Mouse (Mus musculus) heart, adult 2 months (tissue): ENCODE data around the gene Chchd3. TPM values are rescaled to one million over a fixed set of nuclear protein-coding genes. Genes with fewer than 3 reads are reported as not detected.

Experiments
- DNase-seq, 2 experiments: peaks; one replicate each; pipeline ENCODE4 v3.0.0; 2021
- H3K27ac ChIP-seq: fragments of 200-600 bp; 2 replicates; pipeline ENCODE4 v1.8.1; 2022
- H3K27me3 ChIP-seq: fragments of 200-500 bp; 2 replicates; pipeline ENCODE4 v1.6.1; 2012; ENCODE audit warnings: mild to moderate bottlenecking, low read length, inconsistent platforms, mixed read lengths; ENCODE audit not compliant: control insufficient read depth, insufficient read depth
- H3K36me3 ChIP-seq: fragments of 200-500 bp; 2 replicates; pipeline ENCODE4 v1.6.1; 2012; ENCODE audit warnings: low read length, inconsistent platforms; ENCODE audit not compliant: control insufficient read depth, insufficient read depth
- H3K4me1 ChIP-seq: fragments of 200-500 bp; 2 replicates; pipeline ENCODE4 v1.6.1; 2011; ENCODE audit warnings: low read length; ENCODE audit not compliant: control insufficient read depth, insufficient read depth
- H3K4me3 ChIP-seq: fragments of 200-600 bp; 2 replicates; pipeline ENCODE4 v1.8.1; 2022
- H3K79me2 ChIP-seq: fragments of 200-500 bp; replicated peaks from 2 replicates; pipeline ENCODE4 v1.6.1; 2012; ENCODE audit warnings: mild to moderate bottlenecking, inconsistent platforms, low read length, moderate library complexity, mixed read lengths; ENCODE audit not compliant: control insufficient read depth, insufficient read depth
- H3K9ac ChIP-seq: fragments of 200-500 bp; 2 replicates; pipeline ENCODE4 v1.6.1; 2012; ENCODE audit warnings: low read depth, mild to moderate bottlenecking, control low read depth, inconsistent platforms, low read length, mixed read lengths
- CTCF ChIP-seq: fragments of 200-600 bp; IDR thresholded peaks from 2 replicates; pipeline ENCODE4 v1.8.1; 2022; ENCODE audit warnings: antibody characterized with exemption, mild to moderate bottlenecking, moderate library complexity
- EP300 ChIP-seq: fragments of 200-500 bp; IDR thresholded peaks from 2 replicates; pipeline ENCODE4 v1.6.1; 2011; ENCODE audit warnings: low read depth, low read length, control low read depth; ENCODE audit not compliant: insufficient read depth
- POLR2A ChIP-seq: fragments of 200-500 bp; IDR thresholded peaks from 2 replicates; pipeline ENCODE4 v1.6.1; 2011; ENCODE audit warnings: mild to moderate bottlenecking, low read depth, low read length, control low read depth; ENCODE audit not compliant: insufficient read depth
- WGBS: fragments of 180-500 bp; shearing (Covaris S2); methylation state at CpG from one replicate; pipeline ENCODE4 v1.1.7; 2018; 5-methylcytosine and 5-hydroxymethylcytosine counted together
- intact Hi-C: fragments of 180-260 bp; cut with DNase I; formaldehyde crosslinking; loops from one replicate; pipeline ENCODE4 v1.15.1; 2025
- polyA plus RNA-seq: library from polyadenylated mRNA; depleted of rRNA; stranded (reverse); fragments of >200 nt; gene quantifications from 2 replicates; pipeline ENCODE4 v1.2.3, GENCODE M21; 2012
- total RNA-seq, 2 experiments: library from RNA; stranded (reverse); gene quantifications; 2 replicates each; pipeline ENCODE4 v1.2.3; 2021

Chchd3 gene
- total and polyA plus RNA-seq, 3 experiments: 195 to 621 (median 490) TPM

DNA sequence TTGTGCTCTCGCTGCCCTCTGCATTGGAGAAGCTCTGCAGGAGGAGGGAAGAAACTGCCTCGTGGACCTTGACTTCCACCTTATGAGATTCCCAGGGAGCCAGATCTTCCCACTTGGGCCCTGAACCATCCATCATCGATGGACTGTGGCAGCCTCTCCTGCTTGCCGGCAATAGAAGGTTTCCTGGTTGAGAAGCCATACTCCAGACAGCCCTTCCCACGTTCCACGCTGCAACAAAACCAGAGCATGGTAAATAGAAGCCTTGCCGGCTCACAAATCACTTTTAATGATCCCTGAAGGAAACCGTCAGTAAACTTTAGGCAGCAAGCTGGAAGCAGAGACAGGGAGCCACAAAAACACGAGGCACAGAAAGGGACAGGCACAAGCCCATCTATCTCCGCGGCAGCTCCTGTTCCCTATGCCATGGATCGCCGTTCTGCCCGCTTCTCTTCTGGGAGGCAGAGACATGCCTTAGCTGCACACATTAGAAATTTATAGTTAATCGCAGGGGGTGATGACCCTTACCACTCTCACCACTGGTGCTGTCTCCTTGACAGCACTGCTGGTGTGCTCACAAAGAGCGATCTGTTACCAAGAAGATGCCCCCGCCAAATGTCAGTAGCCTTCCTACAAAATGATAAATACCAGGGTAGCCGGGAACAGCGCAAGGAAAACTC is 18.3 kb upstream of the Chchd3 start:
- H3K4me1 ChIP-seq: no peaks in the 10 kb centered on the region
- no peak for DNase-seq
- WGBS: 80% methylated on average over 19 of the region's 19 CpGs
- no peak overlapping the region for H3K27ac ChIP-seq
- no peaks in the 10 kb centered on the region for H3K36me3 ChIP-seq
- no peaks in the 10 kb centered on the region for H3K79me2 ChIP-seq
- H3K27me3 ChIP-seq: no peaks in the 10 kb centered on the region
- no peak for TF ChIP-seq EP300
- no peak overlapping the region for H3K4me3 ChIP-seq
- intact Hi-C loops: no loop called here
- no peak overlapping the region for H3K9ac ChIP-seq

DNA sequence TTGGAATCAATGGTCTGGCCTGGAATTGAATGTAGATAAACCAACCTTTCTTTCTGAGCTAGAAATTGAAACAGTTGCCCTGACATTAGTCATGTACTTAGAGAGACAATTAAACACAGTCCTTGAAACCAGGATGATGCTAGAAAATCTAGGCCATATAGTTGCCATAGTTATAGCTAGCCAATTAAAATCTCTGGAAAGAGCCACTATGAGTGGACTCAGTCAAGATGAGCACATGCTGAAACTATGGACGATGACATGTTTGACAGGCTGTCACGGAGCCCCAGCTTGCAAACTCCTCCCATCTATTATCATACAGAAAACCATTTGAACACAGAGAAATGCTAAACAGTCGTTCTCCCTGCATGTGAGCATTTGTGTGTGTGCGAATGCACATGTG is 6.4 kb upstream of the Chchd3 start:
- Histone ChIP-seq H3K36me3 (no peaks in the 10 kb centered on the region), H3K27me3 (no peaks in the 10 kb centered on the region), H3K4me3 (no peak overlapping the region), H3K27ac (no peak overlapping the region), H3K4me1 (no peaks in the 10 kb centered on the region), H3K9ac (no peak overlapping the region), H3K79me2 (no peaks in the 10 kb centered on the region)
- no peak for DNase-seq
- WGBS: 60% methylated on average over 4 of the region's 4 CpGs
- TF ChIP-seq EP300 (no peak), POLR2A (no peak), CTCF (no peak)
- intact Hi-C loops: no loop called here

DNA sequence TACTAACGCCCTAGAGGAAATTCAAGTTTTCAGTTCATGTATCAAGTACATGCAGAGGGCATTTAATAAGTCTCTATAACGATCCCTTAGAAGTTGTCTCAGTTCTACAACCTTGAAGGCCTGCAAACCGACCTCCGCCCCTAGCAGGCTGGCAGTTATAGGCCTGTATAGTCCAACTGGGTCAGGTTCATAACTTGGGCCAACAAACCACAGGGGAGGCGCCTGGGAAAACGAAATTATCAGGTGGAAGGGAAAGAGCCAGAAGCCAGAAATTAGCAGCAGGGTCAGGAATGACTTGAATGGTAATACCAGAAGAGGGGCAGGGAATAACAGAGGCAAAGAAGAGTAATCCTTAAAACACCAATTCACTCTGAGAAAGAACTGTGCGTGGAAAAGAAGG is 784 bp downstream of the Chchd3 start:
- intact Hi-C loops: loop anchor here (2.0 kb wide), 1 partner anchor 190 kb away; the partner anchor contains the start of gene Exoc4
- H3K27me3 ChIP-seq: no peaks in the 10 kb centered on the region
- peak; percentile 27 to 39 for DNase-seq
- TF ChIP-seq EP300 (no peak), POLR2A (no peak), CTCF (no peak)
- H3K4me3 ChIP-seq: peak overlapping the region; percentile 84
- WGBS: 17% methylated on average over 7 of the region's 7 CpGs
- H3K4me1 ChIP-seq: peaks cover 4% of the 10 kb centered on the region
- H3K27ac ChIP-seq: peak overlapping the region; percentile 90
- H3K79me2 ChIP-seq: peaks cover 2% of the 10 kb centered on the region; the same call in 1 of the 2 replicates
- H3K36me3 ChIP-seq: peaks cover 31% of the 10 kb centered on the region
- peak overlapping the region; percentile 93 for H3K9ac ChIP-seq

GRCm38 (mm10) chr6:33056392-33056791 is 3.7 kb downstream of the Chchd3 start:
- Histone ChIP-seq H3K4me3 (no peak overlapping the region), H3K36me3 (peaks cover 36% of the 10 kb centered on the region), H3K4me1 (peaks cover 5% of the 10 kb centered on the region), H3K79me2 (peaks cover 2% of the 10 kb centered on the region; the same call in 1 of the 2 replicates), H3K27me3 (no peaks in the 10 kb centered on the region), H3K27ac (no peak overlapping the region), H3K9ac (no peak overlapping the region)
- TF ChIP-seq POLR2A (no peak), EP300 (no peak), CTCF (no peak)
- WGBS: 59% methylated on average over 4 of the region's 4 CpGs
- intact Hi-C loops: no loop called here
- DNase-seq: no peak

DNA sequence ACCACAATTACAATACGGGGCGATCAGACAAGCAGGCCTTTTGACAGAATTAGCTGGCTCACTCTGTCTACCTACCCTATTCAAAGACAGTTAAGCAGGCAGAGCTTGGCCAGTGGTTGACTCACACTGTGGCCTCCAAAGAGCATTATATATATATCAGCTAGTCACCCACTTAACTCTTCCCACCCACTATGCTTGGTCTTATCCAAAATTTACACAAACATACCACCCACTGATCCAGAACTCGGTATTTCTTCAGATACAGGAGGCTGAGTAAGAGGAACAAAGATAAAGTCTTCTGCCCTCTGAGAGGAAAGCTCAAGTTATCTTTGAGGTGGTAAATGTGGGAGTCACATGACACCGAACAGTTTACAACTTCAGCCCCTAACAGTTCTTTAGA is 4.4 kb downstream of the Chchd3 start:
- Histone ChIP-seq H3K36me3 (peaks cover 37% of the 10 kb centered on the region), H3K4me3 (no peak overlapping the region), H3K4me1 (peaks cover 5% of the 10 kb centered on the region), H3K79me2 (peaks cover 2% of the 10 kb centered on the region; the same call in 1 of the 2 replicates), H3K27ac (no peak overlapping the region), H3K27me3 (no peaks in the 10 kb centered on the region), H3K9ac (no peak overlapping the region)
- intact Hi-C loops: no loop called here
- TF ChIP-seq EP300 (no peak), POLR2A (no peak), CTCF (no peak)
- WGBS: 61% methylated on average over 4 of the region's 4 CpGs
- no peak for DNase-seq

DNA sequence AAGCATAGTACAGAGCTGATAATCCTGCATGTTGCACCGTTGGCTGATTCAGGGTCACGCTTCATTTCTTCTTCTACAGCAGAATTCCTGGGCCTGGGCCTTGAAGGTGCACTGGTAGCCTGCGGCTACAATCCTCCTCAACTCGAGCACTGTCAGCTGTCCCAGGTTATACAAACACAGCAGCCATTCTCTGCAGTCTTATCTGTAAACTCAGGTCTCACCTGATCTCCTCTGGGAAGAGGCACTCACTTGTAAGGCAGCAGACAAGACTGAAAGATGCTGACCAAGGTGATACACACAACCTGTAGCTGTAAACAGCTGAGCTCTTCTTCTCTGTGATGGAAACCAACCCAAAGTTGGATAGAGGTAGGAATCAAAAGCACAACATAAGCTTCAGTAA is 5.1 kb downstream of the Chchd3 start:
- H3K36me3 ChIP-seq: peaks cover 42% of the 10 kb centered on the region
- 77% methylated on average over 4 of the region's 4 CpGs for WGBS
- DNase-seq: no peak
- H3K79me2 ChIP-seq: peaks cover 2% of the 10 kb centered on the region; the same call in 1 of the 2 replicates
- no peak overlapping the region for H3K4me3 ChIP-seq
- H3K9ac ChIP-seq: no peak overlapping the region
- TF ChIP-seq EP300 (no peak), POLR2A (no peak), CTCF (no peak)
- intact Hi-C loops: no loop called here
- peaks cover 5% of the 10 kb centered on the region for H3K4me1 ChIP-seq
- no peak overlapping the region for H3K27ac ChIP-seq
- no peaks in the 10 kb centered on the region for H3K27me3 ChIP-seq
